Mouse (Mus musculus): ENCODE results near the gene Arglu1. TPM values are rescaled to one million over a fixed set of nuclear protein-coding genes. Genes with fewer than 3 reads are reported as not detected.

Gene Arglu1
- polyA plus RNA-seq, 1 experiment from 2014 or later, result 135 TPM

GRCm38 (mm10) chr8:8655346-8656340, 34.7 kb downstream of the Arglu1 start:
- ATAC-seq (replicated peaks; ENCODE audit: low FRiP score, low TSS enrichment, low read depth) (no peak), DNase-seq (ENCODE audit: low spot score) (no peak)
- H3K4me1 ChIP-seq (replicated peaks; ENCODE audit: control insufficient read depth, insufficient read depth, low read length), result peaks cover 33% of the 10 kb centered on the region
- no peaks in the 10 kb centered on the region for H3K36me3 ChIP-seq (ENCODE audit: control insufficient read depth, insufficient read depth, low read length)
- H3K9me3 ChIP-seq (ENCODE audit: control insufficient read depth, low read length), result no peaks in the 10 kb centered on the region
- 47% methylated on average over 24 of the region's 24 CpGs for WGBS
- no peaks in the 10 kb centered on the region for H3K27me3 ChIP-seq (replicated peaks; ENCODE audit: control insufficient read depth, insufficient read depth, low read length)
- no peak overlapping the region for H3K9ac ChIP-seq (ENCODE audit: low read length)
- H3K27ac ChIP-seq (ENCODE audit: low read depth), result no peak overlapping the region
- peak overlapping the region; percentile 53 for H3K4me2 ChIP-seq (ENCODE audit: low read length)
- H3K4me3 ChIP-seq (ENCODE audit: low read depth, low read length), result 0 out of 2 replicates have a peak overlapping the region, but pooled peaks have one; percentile 2

GRCm38 (mm10) chr8:8653906-8654489, 36.3 kb downstream of the Arglu1 start:
- Histone ChIP-seq H3K9me3 (ENCODE audit: control insufficient read depth, low read length) (no peaks in the 10 kb centered on the region), H3K4me1 (replicated peaks; ENCODE audit: control insufficient read depth, insufficient read depth, low read length) (peaks cover 42% of the 10 kb centered on the region), H3K4me2 (ENCODE audit: low read length) (peak overlapping the region; percentile 18), H3K27ac (ENCODE audit: low read depth) (no peak overlapping the region), H3K9ac (ENCODE audit: low read length) (no peak overlapping the region), H3K36me3 (ENCODE audit: control insufficient read depth, insufficient read depth, low read length) (no peaks in the 10 kb centered on the region), H3K27me3 (replicated peaks; ENCODE audit: control insufficient read depth, insufficient read depth, low read length) (no peaks in the 10 kb centered on the region), H3K4me3 (ENCODE audit: low read depth, low read length) (no peak overlapping the region)
- ATAC-seq (replicated peaks; ENCODE audit: low FRiP score, low TSS enrichment, low read depth), result no peak
- DNase-seq (ENCODE audit: low spot score), result no peak
- 36% methylated on average over 12 of the region's 12 CpGs for WGBS

- H3K36me3 ChIP-seq (ENCODE audit: control insufficient read depth, insufficient read depth, low read length), result no peaks in the 10 kb centered on the region
- no peak for DNase-seq (ENCODE audit: low spot score)
- ATAC-seq (replicated peaks; ENCODE audit: low FRiP score, low TSS enrichment, low read depth), result no peak
- 66% methylated on average over 5 of the region's 5 CpGs for WGBS
- H3K27me3 ChIP-seq (replicated peaks; ENCODE audit: control insufficient read depth, insufficient read depth, low read length), result no peaks in the 10 kb centered on the region
- peaks cover 42% of the 10 kb centered on the region for H3K4me1 ChIP-seq (replicated peaks; ENCODE audit: control insufficient read depth, insufficient read depth, low read length)
- H3K4me3 ChIP-seq (ENCODE audit: low read depth, low read length), result no peak overlapping the region
- no peak overlapping the region for H3K9ac ChIP-seq (ENCODE audit: low read length)
- H3K9me3 ChIP-seq (ENCODE audit: control insufficient read depth, low read length), result no peaks in the 10 kb centered on the region
- H3K4me2 ChIP-seq (ENCODE audit: low read length), result no peak overlapping the region; the same call in 1 of the 2 replicates
- no peak overlapping the region for H3K27ac ChIP-seq (ENCODE audit: low read depth)
Measured at GRCm38 (mm10) chr8:8653343-8653742, 37.0 kb downstream of the Arglu1 start.

GRCm38 (mm10) chr8:8652388-8652787, 37.9 kb downstream of the Arglu1 start:
- Histone ChIP-seq H3K27me3 (replicated peaks; ENCODE audit: control insufficient read depth, insufficient read depth, low read length) (no peaks in the 10 kb centered on the region), H3K4me2 (ENCODE audit: low read length) (no peak overlapping the region), H3K27ac (ENCODE audit: low read depth) (no peak overlapping the region), H3K4me1 (replicated peaks; ENCODE audit: control insufficient read depth, insufficient read depth, low read length) (peaks cover 43% of the 10 kb centered on the region), H3K4me3 (ENCODE audit: low read depth, low read length) (no peak overlapping the region), H3K9ac (ENCODE audit: low read length) (no peak overlapping the region), H3K9me3 (ENCODE audit: control insufficient read depth, low read length) (no peaks in the 10 kb centered on the region), H3K36me3 (ENCODE audit: control insufficient read depth, insufficient read depth, low read length) (no peaks in the 10 kb centered on the region)
- DNase-seq (ENCODE audit: low spot score) (no peak), ATAC-seq (replicated peaks; ENCODE audit: low FRiP score, low TSS enrichment, low read depth) (no peak)
- WGBS, result 74% methylated on average over 4 of the region's 4 CpGs

- no peaks in the 10 kb centered on the region for H3K36me3 ChIP-seq (ENCODE audit: control insufficient read depth, insufficient read depth, low read length)
- no peak overlapping the region for H3K4me2 ChIP-seq (ENCODE audit: low read length)
- no peak overlapping the region for H3K4me3 ChIP-seq (ENCODE audit: low read depth, low read length)
- peaks cover 31% of the 10 kb centered on the region for H3K4me1 ChIP-seq (replicated peaks; ENCODE audit: control insufficient read depth, insufficient read depth, low read length)
- 44% methylated on average over 8 of the region's 8 CpGs for WGBS
- no peaks in the 10 kb centered on the region for H3K9me3 ChIP-seq (ENCODE audit: control insufficient read depth, low read length)
- no peak overlapping the region for H3K27ac ChIP-seq (ENCODE audit: low read depth)
- H3K27me3 ChIP-seq (replicated peaks; ENCODE audit: control insufficient read depth, insufficient read depth, low read length), result no peaks in the 10 kb centered on the region
- DNase-seq (ENCODE audit: low spot score) (no peak), ATAC-seq (replicated peaks; ENCODE audit: low FRiP score, low TSS enrichment, low read depth) (no peak)
- no peak overlapping the region for H3K9ac ChIP-seq (ENCODE audit: low read length)
Measured at GRCm38 (mm10) chr8:8649944-8650343, 40.4 kb downstream of the Arglu1 start.

GRCm38 (mm10) chr8:8649536-8649935, 40.8 kb downstream of the Arglu1 start:
- no peak for DNase-seq (ENCODE audit: low spot score)
- Histone ChIP-seq H3K4me3 (ENCODE audit: low read depth, low read length) (no peak overlapping the region), H3K9ac (ENCODE audit: low read length) (no peak overlapping the region), H3K27ac (ENCODE audit: low read depth) (no peak overlapping the region), H3K4me1 (replicated peaks; ENCODE audit: control insufficient read depth, insufficient read depth, low read length) (peaks cover 28% of the 10 kb centered on the region), H3K27me3 (replicated peaks; ENCODE audit: control insufficient read depth, insufficient read depth, low read length) (no peaks in the 10 kb centered on the region), H3K4me2 (ENCODE audit: low read length) (no peak overlapping the region), H3K36me3 (ENCODE audit: control insufficient read depth, insufficient read depth, low read length) (no peaks in the 10 kb centered on the region), H3K9me3 (ENCODE audit: control insufficient read depth, low read length) (no peaks in the 10 kb centered on the region)
- no peak for ATAC-seq (replicated peaks; ENCODE audit: low FRiP score, low TSS enrichment, low read depth)
- WGBS, result 83% methylated on average over 3 of the region's 3 CpGs

GRCm38 (mm10) chr8:8648686-8649085, 41.6 kb downstream of the Arglu1 start:
- Histone ChIP-seq H3K4me3 (ENCODE audit: low read depth, low read length) (no peak overlapping the region), H3K4me1 (replicated peaks; ENCODE audit: control insufficient read depth, insufficient read depth, low read length) (peaks cover 22% of the 10 kb centered on the region), H3K4me2 (ENCODE audit: low read length) (no peak overlapping the region), H3K27ac (ENCODE audit: low read depth) (no peak overlapping the region), H3K9ac (ENCODE audit: low read length) (no peak overlapping the region), H3K27me3 (replicated peaks; ENCODE audit: control insufficient read depth, insufficient read depth, low read length) (no peaks in the 10 kb centered on the region), H3K9me3 (ENCODE audit: control insufficient read depth, low read length) (no peaks in the 10 kb centered on the region), H3K36me3 (ENCODE audit: control insufficient read depth, insufficient read depth, low read length) (no peaks in the 10 kb centered on the region)
- DNase-seq (ENCODE audit: low spot score) (no peak), ATAC-seq (replicated peaks; ENCODE audit: low FRiP score, low TSS enrichment, low read depth) (no peak)
- 70% methylated on average over 7 of the region's 7 CpGs for WGBS

- Histone ChIP-seq H3K4me3 (ENCODE audit: low read depth, low read length) (no peak overlapping the region), H3K9ac (ENCODE audit: low read length) (no peak overlapping the region), H3K9me3 (ENCODE audit: control insufficient read depth, low read length) (no peaks in the 10 kb centered on the region), H3K36me3 (ENCODE audit: control insufficient read depth, insufficient read depth, low read length) (no peaks in the 10 kb centered on the region), H3K4me1 (replicated peaks; ENCODE audit: control insufficient read depth, insufficient read depth, low read length) (peaks cover 20% of the 10 kb centered on the region), H3K27ac (ENCODE audit: low read depth) (no peak overlapping the region), H3K4me2 (ENCODE audit: low read length) (no peak overlapping the region), H3K27me3 (replicated peaks; ENCODE audit: control insufficient read depth, insufficient read depth, low read length) (no peaks in the 10 kb centered on the region)
- WGBS, result 68% methylated on average over 7 of the region's 7 CpGs
- no peak for DNase-seq (ENCODE audit: low spot score)
- ATAC-seq (replicated peaks; ENCODE audit: low FRiP score, low TSS enrichment, low read depth), result no peak
Measured at GRCm38 (mm10) chr8:8647824-8648223, 42.5 kb downstream of the Arglu1 start.

All from intestine, embryonic 14.5 days (tissue).